Mouse (Mus musculus) left cerebral cortex, adult 9 months (tissue): ENCODE measurements around the gene Ankrd28.
"Not testable (repeated sequence)": the region's sequence is repeated elsewhere in the genome, so short reads cannot be mapped to it uniquely, and the experiment has no call there.

Experiments
- DNase-seq, 2 experiments: peaks; one replicate each; pipeline ENCODE4 v3.0.0; 2022; ENCODE audit warnings: low spot score in 2 of 2

Ankrd28 gene

GRCm38 (mm10) chr14:31830571-31831369 lies at the start of gene Ankrd28:
TSS of gene Ankrd28 (minus strand) at chr14:31830651.
- peak; percentile 82 to 89 for DNase-seq

GRCm38 (mm10) chr14:31879456-31879855 lies 49.0 kb upstream of the Ankrd28 start:
- DNase-seq: no peak

- DNase-seq: no peak
These were observed 41.7 kb upstream of the Ankrd28 start for GRCm38 (mm10) chr14:31872130-31872529.

- no peak for DNase-seq
These were observed 40.0 kb upstream of the Ankrd28 start for GRCm38 (mm10) chr14:31870436-31870835.

GRCm38 (mm10) chr14:31868591-31868990 lies 38.1 kb upstream of the Ankrd28 start:
- no peak for DNase-seq

- not testable (repeated sequence) for DNase-seq
These were observed 35.9 kb upstream of the Ankrd28 start for GRCm38 (mm10) chr14:31866366-31866765.

- no peak for DNase-seq
These were observed 28.2 kb upstream of the Ankrd28 start for GRCm38 (mm10) chr14:31858679-31859078.

- DNase-seq: peak; percentile 71 to 76
These were observed 26.9 kb upstream of the Ankrd28 start for GRCm38 (mm10) chr14:31857096-31857975.

GRCm38 (mm10) chr14:31856007-31856406 lies 25.6 kb upstream of the Ankrd28 start:
- DNase-seq: peak; percentile 54 to 59

- DNase-seq: peak in 1 of 2 experiments; percentile 57
These were observed 24.2 kb upstream of the Ankrd28 start for GRCm38 (mm10) chr14:31854667-31855066.

- no peak for DNase-seq
These were observed 13.1 kb upstream of the Ankrd28 start for GRCm38 (mm10) chr14:31843571-31843970.

GRCm38 (mm10) chr14:31832022-31832421 lies 1.6 kb upstream of the Ankrd28 start:
- DNase-seq: no peak

GRCm38 (mm10) chr14:31831370-31831712 lies 890 bp upstream of the Ankrd28 start:
- peak; percentile 56 to 74 for DNase-seq

- peak; percentile 25 to 43 for DNase-seq
These were observed 489 bp downstream of the Ankrd28 start for GRCm38 (mm10) chr14:31829761-31830562.

GRCm38 (mm10) chr14:31827221-31827620 lies 3.2 kb downstream of the Ankrd28 start:
- no peak for DNase-seq

GRCm38 (mm10) chr14:31809942-31810341 lies 20.5 kb downstream of the Ankrd28 start:
- no peak for DNase-seq

GRCm38 (mm10) chr14:31803791-31804190 lies 26.7 kb downstream of the Ankrd28 start:
- DNase-seq: no peak

- no peak for DNase-seq
These were observed 29.5 kb downstream of the Ankrd28 start for GRCm38 (mm10) chr14:31800976-31801375.

- no peak for DNase-seq
These were observed 30.0 kb downstream of the Ankrd28 start for GRCm38 (mm10) chr14:31800446-31800845.

- DNase-seq: no peak
These were observed 31.5 kb downstream of the Ankrd28 start for GRCm38 (mm10) chr14:31798937-31799336.

- no peak for DNase-seq
These were observed 34.9 kb downstream of the Ankrd28 start for GRCm38 (mm10) chr14:31795535-31795934.

- DNase-seq: no peak
These were observed 35.7 kb downstream of the Ankrd28 start for GRCm38 (mm10) chr14:31794776-31795126.
